Mouse (Mus musculus): ENCODE measurements around the gene Cpeb2.

The Cpeb2 gene

DNA sequence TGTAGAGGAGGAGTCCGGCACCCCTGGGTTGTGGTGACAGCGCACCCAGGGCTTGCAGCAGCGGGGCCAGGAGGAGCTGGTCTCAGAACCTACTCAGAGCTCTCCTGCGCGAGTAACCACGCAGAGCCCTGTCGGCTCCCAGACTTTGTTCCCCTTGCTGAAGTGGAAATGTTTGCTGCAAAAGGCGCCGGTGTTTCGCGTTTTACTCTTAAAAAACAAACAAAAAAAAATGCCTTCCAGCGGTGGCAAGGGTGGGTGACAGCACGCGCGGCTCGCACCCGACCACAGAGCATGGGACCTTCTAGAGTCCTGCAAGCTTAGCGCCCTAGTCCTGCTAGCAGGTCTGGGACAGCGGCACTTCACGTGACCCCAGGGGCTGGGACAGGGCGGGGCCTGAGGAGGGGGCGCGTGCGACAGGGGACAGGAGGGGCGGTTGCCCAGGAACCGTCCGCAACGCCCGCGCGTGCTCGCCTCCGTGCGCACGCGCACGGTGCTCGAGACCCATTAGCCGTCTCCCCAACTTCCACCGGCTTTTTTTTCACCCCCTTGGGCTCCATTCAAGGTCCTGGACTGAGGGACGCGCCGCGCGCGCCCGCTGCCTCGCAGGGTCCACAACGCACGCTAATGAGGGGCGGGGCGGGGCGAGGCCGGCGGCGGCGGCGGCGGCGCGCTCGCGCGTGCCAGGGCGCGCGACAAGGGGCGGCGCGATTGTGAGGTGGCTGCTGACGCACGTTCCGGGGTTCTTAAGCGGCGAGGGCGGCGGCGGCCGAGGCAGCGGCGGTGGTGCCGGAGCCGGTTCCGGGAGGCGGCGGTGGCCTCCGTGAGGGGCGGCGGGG lies at the start of gene Cpeb2:
Gene Cpeb2 (plus strand): TSS at position 691 of the 836 bp plus-strand sequence.
- TF ChIP-seq GATA4 (IDR thresholded peaks at IDR 0.05; ENCODE audit: insufficient replicate concordance, low read length), result no peak; the same call in 1 of the 2 replicates

GRCm38 (mm10) chr5:43183556-43183955 lies 49.4 kb upstream of the Cpeb2 start:
- no peak for TF ChIP-seq GATA4 (IDR thresholded peaks at IDR 0.05; ENCODE audit: insufficient replicate concordance, low read length)

GRCm38 (mm10) chr5:43184834-43185233 lies 48.1 kb upstream of the Cpeb2 start:
- TF ChIP-seq GATA4 (IDR thresholded peaks at IDR 0.05; ENCODE audit: insufficient replicate concordance, low read length), result no peak

GRCm38 (mm10) chr5:43185478-43185877 lies 47.5 kb upstream of the Cpeb2 start:
- TF ChIP-seq GATA4 (IDR thresholded peaks at IDR 0.05; ENCODE audit: insufficient replicate concordance, low read length), result no peak

DNA sequence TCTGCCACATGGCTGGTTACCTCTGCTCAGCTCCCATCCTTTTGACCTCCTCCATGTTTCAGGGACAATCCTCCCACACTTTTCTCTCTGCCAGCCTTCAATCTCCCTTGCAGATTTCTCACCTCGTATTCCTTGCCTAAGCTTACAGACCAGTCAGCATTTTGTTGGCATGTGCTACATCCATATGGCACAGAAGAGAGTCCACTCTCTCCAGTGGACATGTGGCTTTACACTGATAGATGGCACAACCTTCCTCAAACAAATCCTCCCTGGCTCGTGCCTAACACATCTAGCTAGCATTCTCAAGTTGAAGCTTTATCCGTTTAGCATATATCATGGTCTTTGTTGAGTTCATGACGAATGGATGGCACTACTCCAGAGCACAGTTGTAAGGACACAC lies 32.3 kb upstream of the Cpeb2 start:
- no peak for TF ChIP-seq GATA4 (IDR thresholded peaks at IDR 0.05; ENCODE audit: insufficient replicate concordance, low read length)

GRCm38 (mm10) chr5:43206495-43207053 lies 26.4 kb upstream of the Cpeb2 start:
- no peak for TF ChIP-seq GATA4 (IDR thresholded peaks at IDR 0.05; ENCODE audit: insufficient replicate concordance, low read length)

- TF ChIP-seq GATA4 (IDR thresholded peaks at IDR 0.05; ENCODE audit: insufficient replicate concordance, low read length), result peak; percentile 55; the same call in 1 of the 2 replicates
Measured at GRCm38 (mm10) chr5:43217468-43217867, 15.5 kb upstream of the Cpeb2 start.

DNA sequence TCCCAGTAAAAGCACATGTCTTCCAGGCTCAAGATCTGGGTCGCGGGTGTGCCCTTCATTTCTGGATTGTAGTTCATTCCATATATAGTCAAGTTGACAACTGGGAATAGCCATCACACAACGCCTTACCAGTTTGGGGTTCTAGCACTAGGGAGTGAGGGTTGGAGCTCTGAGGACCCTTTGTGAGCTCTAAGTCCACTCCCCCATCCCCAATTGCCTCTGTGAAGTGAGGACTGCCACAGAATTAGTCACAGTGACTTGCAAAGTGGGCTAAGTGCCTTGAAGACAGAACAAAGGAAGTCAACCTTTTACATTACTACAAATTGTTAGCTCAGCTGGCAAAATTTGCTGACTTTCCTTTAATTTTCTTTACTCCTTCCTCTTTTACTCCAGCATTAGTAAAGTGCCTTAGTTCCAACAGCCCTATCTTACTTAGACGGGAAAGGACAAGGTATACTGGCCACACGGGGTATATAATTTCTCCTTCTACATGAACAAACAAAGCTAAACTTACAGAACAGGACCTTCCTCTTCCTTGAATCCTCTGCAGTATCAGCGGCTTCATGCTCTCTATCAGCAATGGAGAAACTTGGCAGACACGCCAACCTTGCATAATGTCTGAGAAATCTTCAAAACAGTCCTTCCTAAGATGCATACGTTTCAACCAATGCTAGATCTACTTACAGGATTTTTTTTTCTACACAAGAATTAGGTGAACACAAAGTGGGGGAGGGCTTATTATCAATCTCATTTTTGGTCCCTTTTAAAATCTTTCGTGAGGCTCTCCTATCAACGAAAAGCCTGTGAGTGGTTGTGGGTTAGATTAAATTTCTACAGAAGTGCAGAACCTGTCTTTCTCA lies 14.8 kb upstream of the Cpeb2 start:
- no peak for TF ChIP-seq GATA4 (IDR thresholded peaks at IDR 0.05; ENCODE audit: insufficient replicate concordance, low read length)

- no peak for TF ChIP-seq GATA4 (IDR thresholded peaks at IDR 0.05; ENCODE audit: insufficient replicate concordance, low read length)
Measured at GRCm38 (mm10) chr5:43218847-43219132, 14.2 kb upstream of the Cpeb2 start.

DNA sequence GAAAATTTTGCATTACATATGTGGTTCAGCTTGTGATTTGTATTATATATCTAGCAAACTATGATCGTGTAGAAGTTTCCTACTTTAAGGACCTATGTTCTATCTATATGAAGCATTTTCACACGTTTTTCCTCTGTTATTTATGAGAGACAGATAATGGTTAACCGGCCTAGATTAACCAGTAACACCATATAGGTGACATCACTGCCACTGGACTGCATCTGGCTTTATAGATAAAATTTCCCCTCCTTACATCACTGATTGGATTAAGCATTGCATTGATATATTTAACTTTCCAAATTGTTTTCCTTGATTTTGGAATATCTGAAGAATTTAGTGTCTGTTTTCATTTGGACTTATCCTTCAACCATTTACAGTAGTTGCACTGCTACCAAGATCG lies 9.6 kb upstream of the Cpeb2 start:
- no peak for TF ChIP-seq GATA4 (IDR thresholded peaks at IDR 0.05; ENCODE audit: insufficient replicate concordance, low read length)

DNA sequence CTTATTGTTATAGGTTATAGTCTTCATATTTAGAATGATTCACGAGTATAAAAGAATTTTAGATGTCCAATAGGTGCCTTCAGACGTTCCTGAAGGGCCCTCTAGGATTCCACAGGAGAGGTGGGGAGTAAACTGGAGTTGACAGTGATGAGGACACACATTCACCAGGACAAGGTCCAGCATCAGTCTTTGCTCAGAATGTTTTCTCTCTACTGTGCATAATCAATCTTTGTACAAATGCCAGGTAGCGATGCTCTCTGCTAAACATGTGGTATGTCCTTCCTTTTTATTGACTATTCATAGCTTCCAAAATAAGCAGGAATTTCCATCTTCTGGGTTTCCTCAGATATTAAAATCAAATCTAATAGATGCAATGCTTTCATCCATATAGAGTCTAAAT lies 8.7 kb upstream of the Cpeb2 start:
- no peak for TF ChIP-seq GATA4 (IDR thresholded peaks at IDR 0.05; ENCODE audit: insufficient replicate concordance, low read length)

GRCm38 (mm10) chr5:43226160-43226559 lies 6.8 kb upstream of the Cpeb2 start:
- TF ChIP-seq GATA4 (IDR thresholded peaks at IDR 0.05; ENCODE audit: insufficient replicate concordance, low read length), result no peak

- TF ChIP-seq GATA4 (IDR thresholded peaks at IDR 0.05; ENCODE audit: insufficient replicate concordance, low read length), result no peak
Measured at GRCm38 (mm10) chr5:43227607-43228006, 5.4 kb upstream of the Cpeb2 start.

- no peak for TF ChIP-seq GATA4 (IDR thresholded peaks at IDR 0.05; ENCODE audit: insufficient replicate concordance, low read length)
Measured at GRCm38 (mm10) chr5:43231061-43231460, 1.9 kb upstream of the Cpeb2 start.

DNA sequence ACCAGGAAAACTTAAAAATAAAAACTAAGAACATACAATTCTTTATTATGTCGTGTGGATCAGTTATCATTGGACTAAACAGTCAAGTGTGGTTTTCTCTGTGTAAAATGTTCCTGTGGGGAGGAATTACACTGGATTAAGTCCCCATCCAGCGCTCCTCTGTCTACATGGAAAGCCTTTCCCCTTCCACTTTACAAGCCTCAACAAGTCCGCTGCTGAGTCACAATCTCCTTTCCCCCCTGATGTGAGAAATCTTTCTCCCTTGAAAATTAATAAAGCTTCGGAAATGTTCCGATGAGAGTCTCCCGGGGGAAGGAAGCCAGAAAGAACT lies 856 bp upstream of the Cpeb2 start:
- no peak for TF ChIP-seq GATA4 (IDR thresholded peaks at IDR 0.05; ENCODE audit: insufficient replicate concordance, low read length)
